Mouse (Mus musculus): ENCODE data around the gene Adamts16.
"Not testable (repeated sequence)": the region's sequence is repeated elsewhere in the genome, so short reads cannot be mapped to it uniquely, and the experiment has no call there.

Adamts16 gene

DNA sequence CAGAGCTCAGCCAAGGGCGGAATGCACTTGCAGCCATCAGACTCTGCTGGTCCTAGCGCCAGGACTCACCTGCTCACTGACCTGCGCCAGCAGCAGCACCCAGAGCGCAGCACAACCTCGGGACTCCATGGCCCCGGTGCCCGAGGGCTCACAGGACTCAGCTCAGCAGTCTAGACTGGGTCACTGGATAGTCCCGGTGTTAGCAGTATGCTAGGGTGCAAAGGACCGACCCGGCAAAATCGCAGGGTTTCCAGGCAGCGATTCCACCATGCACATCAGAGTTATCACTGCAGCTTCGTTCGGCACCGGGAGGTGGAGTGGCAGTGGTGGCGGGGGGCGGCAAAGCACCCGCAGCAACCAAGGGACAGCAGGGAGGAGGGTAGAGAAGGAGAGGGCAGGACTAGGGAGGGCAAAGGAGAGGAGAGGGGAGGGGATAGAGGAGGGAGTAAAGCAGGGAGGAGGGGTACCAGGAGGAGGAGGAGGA, at the start of gene Adamts16:
TSS of gene Adamts16 (minus strand) at position 391 of the 484 bp plus-strand sequence.
- no peak for DNase-seq (ENCODE audit: inconsistent age in 2 of 2, low spot score in 1 of 2)

DNA sequence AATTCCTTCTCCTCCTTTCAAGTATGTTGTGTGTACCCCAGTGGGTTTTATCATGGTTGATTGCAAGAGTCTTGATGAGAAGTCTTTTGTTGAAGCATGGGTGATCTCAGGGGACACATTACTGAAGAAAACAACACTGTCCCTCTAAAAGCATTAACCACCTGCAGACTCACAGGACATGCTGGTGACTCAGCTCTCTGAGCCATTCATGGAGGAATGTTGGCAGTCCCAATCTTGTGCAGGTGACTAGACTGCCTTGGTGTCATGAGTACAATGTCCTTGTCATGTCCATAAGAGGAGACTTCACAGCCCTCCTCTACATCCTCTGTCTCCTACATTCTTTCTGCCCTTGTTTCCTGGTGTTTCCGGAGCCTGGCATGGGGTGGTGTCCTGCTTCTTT, 45.5 kb upstream of the Adamts16 start:
- DNase-seq (ENCODE audit: inconsistent age in 2 of 2, low spot score in 1 of 2): no peak

DNA sequence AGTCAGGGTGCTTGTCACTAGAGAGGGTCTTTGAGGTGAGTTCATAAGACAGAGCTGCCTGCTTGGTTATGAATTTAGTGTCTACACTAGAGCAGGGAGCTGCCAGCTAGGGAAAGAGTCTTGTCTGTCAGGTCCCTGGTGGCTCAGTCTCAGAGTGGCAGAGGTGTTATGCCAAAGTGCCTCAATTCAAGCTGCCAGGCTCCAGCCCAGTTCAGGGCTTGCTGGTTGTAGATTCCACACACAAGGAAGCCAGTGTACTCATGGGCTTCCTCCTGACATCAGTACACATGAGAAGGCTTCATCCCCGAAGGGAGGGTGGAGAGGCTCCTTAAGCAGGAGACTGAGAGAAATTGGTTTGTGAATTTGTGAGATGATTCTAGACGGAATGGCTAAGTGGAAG, 43.4 kb upstream of the Adamts16 start:
- DNase-seq (ENCODE audit: inconsistent age in 2 of 2, low spot score in 1 of 2): no peak

DNA sequence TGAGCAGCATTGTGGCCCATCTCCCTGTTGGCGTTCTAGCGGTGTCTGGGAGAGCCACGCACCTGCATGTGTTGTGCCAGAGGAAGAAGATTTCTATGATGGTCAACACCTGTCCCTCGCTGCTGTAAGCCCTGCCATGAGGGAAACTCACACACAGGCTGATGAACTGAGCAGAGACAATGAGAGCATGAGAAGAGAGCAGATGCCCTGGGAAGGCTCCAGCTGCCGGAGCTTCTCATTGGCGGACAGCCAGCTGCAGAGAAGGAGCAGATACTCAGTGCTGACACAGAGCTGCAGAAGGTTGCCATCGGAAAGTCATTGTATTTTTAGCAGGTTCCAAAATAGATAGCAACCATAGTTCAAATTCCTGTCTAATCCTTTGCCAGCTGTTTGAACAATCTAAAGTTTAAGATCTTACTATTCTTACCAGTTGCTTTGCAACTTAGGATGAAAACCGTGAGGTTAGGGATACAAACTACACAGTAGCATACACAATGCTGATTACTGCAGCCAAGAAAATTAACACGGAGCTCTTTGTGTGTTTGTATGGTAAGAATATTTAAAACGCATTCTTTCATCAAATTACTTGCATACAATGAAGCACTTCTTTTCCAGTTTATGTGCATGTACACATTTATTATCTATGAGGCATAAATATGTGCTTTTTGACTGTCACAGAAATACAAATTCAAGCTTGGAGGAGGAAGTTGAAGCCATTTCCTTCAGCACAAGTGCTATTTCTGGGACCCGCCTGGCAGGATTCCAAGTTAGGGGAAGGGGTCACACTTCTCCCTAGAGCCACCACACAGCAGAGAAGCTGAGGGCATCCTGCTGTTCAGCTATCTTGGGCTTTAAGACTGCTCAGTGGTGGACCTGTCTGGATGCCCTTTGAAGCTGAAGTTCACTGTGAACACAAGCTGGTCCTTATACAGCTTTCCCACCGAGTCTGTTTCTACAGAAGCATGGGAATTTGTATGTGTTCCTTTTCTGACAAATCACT, 42.6 kb upstream of the Adamts16 start:
- DNase-seq (ENCODE audit: inconsistent age in 2 of 2, low spot score in 1 of 2): peak; percentile 24 to 54

DNA sequence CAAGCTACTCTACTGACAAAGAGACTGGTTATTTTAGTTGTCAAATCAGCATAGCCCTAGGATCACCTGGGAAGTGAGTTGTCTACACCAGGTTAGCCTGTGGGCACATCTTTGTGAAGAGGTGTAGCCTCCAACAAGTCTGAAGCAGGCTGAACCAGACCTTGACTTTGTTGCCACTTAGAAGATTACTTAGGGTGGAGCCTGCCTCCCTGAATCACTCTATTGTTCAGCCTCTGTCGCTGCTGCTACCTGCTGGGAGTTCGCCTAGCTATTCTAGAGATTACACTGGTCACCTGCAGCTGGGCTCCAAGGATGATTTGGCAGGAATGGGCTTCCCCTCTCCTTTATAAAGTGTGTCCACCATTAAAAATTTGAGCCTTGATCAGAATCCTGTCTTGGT, 38.4 kb upstream of the Adamts16 start:
- not testable (repeated sequence) for DNase-seq (ENCODE audit: inconsistent age in 2 of 2, low spot score in 1 of 2)

DNA sequence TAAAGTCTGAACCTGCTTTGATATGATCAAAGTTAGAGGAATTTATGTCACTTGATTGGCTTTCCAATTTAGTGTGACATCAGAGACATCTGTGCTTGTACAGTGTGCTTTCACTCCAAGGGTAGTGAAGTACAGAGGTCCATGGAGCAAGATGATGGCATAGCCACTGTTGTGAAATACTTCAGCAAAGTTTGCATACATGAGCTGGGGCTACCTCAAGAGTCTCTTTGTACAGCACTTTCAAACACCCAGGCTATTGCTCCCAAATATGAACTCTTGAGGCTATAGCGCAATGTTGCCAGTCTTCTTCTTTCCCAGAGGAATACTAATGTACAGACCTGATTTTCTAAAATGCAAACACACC, 35.9 kb upstream of the Adamts16 start:
- no peak for DNase-seq (ENCODE audit: inconsistent age in 2 of 2, low spot score in 1 of 2)

DNA sequence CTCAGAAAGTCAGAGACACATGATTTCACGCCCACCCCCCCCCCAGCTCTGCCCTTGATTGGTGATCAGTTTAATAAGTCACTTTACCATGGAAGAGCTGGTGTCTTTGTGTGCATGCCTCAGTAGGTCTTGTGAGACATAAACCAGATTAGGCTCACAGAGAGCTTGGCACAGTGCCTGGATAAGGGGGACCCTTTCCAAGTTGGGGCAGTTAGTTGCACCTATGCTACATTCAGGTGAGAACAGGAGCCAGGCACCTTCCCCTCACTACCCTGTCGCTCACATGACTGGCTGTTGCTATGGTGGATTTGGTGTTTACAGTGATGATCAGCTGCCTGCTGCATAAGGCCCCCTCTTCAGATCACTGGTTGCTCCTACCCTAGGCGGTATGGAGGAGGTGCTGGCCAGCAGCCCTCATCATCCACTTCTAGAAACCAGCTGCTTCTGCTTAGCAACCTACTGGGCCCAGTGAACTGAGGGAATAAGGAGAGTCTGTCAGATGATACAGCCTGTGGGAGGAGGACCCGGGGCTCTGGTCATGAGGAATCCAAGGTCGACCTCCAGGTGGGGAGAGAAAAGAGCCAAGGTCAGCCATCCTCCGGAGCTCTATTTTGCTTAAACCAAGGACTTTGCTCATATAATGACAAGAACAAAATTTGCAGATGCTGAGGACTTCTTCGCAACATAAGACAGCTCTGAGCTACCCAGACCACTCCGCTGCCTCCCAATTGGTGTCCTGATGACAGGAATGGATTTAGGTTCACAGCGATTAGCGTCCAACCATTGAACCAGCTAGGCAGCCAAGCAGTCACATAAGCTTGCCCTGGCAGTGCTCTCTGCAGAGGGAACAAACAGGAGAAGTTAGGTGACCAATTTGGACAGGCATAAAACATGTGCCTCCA, 35.3 kb upstream of the Adamts16 start:
- no peak for DNase-seq (ENCODE audit: inconsistent age in 2 of 2, low spot score in 1 of 2)

DNA sequence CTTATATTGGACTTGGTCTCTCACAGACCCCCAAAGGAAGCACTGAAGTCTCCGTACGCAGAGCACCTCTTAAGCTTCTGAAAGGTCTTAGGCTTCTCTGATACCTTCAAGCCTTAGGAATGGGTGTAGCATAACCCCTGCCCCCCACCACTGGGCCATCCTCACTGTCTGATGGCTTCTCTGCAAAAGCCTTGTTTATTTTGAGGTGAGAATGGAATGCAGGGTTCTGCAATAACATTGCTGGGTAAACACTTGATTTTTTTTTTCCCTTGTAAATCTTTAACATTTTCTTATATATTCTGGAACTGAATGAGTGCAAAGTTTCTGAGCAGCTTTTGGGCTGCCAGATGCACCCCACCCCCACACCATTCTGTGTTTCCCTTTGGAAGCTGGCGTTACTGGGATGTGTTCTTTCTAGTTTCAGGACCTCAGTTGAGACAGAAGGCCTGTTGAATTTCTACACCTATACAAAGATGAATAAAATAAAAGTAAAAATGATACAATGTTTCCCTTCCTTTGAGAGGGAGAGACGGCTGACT, 33.9 kb upstream of the Adamts16 start:
- no peak for DNase-seq (ENCODE audit: inconsistent age in 2 of 2, low spot score in 1 of 2)

DNA sequence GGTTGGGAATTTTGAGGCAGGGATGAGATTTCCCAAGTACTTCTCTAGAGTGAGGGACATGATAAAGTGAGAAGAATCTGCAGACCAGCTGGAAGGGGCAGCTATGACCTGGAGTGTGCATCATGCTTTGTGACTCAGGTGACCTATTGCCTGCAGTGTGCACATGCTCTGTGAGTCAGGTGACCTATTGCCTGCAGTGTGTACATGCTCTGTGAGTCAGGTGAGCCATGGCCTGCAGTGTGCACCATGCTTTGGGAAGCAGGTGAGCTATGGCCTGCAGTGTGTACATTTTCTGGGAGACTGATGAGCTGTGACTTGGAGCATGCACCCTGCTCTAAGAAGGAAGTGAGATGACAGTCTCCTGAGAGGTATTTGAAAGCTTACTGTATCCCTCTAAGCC, 33.1 kb upstream of the Adamts16 start:
- DNase-seq (ENCODE audit: inconsistent age in 2 of 2, low spot score in 1 of 2): no peak

DNA sequence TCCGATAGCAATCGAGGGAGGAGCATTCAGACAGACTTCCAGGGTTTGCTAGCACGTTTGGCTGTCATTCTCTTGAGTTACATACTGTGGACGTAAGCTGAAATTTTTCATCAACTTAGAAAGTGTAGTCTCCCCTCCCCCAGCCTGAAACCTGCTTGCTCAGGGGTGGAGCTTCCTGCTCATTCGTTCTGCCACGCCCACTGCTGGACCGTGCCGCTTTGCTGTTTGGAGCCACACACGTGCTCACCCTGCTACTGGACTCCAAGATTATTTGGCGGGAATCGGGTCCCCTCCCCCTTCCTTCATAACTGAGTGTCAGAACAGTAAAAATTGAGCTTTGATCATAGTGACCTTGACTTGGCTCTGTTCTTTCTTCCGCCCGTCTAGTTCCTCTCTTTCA, 32.2 kb upstream of the Adamts16 start:
- DNase-seq (ENCODE audit: inconsistent age in 2 of 2, low spot score in 1 of 2): peak in 1 of 2 experiments; percentile 28

DNA sequence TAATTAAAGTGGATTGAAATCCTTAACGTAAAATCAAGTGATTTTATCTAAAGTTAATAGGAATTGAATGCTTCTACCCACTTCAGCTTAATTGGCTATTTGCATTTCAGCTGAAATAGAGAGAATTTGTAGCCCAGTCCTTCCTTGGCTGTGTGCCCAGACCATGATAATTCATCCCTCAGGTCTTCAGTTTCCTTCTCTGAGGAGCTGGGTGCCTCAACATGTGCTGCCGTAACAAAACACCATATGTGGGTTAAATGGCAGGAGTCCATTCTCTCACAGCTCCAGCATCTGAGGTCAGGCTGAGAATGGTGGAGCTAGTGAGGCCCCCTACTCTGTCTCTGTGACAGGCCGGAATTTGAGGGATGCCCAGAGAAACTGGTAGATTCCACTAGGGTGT, 29.4 kb upstream of the Adamts16 start:
- DNase-seq (ENCODE audit: inconsistent age in 2 of 2, low spot score in 1 of 2): no peak

DNA sequence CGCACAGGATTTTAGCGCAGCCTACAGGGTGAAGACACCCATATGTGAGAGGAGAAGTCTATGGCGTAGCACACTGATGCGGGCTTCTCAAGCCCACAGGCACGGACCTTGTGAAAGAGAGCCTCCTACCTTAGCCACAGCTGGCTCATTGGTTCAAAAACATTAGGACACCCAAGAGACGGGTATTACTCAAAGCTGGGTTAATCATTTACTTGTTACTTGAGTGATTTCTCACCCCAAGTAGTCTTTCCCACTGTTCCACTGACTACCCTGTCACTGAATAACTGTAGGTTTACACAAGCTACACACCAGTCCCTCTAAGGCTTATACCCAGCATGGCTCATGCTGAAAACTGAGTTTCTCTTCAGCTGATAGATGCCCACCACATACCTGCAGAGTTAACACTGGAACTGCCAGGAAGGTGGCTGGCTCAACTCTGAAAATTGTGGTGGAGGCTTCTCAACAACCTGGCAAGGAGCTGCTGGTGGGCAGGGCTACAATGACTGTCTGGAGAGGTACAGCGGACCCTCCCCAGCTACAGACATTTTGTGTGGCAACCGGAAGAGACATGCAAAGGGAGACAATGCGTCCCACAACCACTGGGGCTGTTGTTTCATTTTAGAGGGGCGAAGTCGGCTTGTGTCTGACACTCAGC, 25.5 kb upstream of the Adamts16 start:
- DNase-seq (ENCODE audit: inconsistent age in 2 of 2, low spot score in 1 of 2): no peak

DNA sequence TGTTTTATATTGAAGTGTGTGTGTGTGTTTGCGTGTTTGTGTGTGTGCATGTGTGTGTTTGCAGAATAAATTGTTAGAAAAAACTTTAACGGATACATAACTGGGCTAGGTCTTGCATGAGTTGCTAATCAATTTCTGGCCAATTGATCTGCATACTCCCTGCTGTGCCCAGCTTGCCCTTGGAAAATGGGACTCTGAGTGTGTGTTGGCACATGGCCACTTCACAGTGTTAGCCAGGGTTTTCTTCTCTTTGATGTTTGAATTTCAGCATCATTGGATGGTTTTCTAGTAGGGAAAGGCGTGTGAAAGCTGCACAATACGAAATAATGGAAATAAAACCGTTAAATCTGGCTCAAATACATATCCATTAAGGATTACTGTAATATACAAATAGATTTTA, 24.3 kb upstream of the Adamts16 start:
- no peak for DNase-seq (ENCODE audit: inconsistent age in 2 of 2, low spot score in 1 of 2)

DNA sequence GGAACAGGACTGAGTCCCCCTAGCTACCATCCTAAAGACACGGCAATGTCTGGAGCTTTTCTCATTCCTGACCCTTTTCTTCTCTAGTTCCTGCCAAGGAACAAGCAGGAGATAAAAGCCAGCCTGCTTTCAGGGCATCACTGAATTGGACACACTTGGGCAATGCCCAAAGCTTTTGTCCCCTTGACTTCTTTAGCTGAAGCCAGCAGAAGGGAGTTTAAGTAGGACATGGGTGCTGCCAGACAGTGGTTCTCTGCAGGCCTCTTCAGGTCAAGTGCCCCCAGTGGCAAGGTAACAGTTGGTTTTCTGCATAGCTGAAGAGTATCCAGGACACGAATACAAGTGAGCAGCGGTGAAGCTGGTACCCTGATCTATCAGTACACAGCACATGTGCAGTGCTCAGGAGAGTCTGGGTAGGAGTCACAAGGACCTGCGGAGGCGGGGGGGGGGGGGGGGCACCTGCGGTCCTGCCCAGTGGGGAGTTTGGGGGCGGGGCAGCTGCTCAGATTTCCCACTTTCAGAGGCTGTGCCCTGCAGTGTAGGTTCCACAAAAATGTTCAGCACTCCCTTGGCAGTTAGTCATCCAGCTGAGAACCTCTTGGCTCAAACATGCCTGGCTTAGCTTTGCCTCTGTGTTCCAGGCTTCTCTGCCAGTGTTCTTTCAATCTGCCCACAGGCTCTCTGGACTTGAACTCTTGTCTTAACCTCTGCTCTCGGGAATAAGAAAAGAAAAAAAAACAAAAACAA, 20.7 kb upstream of the Adamts16 start:
- DNase-seq (ENCODE audit: inconsistent age in 2 of 2, low spot score in 1 of 2): no peak

DNA sequence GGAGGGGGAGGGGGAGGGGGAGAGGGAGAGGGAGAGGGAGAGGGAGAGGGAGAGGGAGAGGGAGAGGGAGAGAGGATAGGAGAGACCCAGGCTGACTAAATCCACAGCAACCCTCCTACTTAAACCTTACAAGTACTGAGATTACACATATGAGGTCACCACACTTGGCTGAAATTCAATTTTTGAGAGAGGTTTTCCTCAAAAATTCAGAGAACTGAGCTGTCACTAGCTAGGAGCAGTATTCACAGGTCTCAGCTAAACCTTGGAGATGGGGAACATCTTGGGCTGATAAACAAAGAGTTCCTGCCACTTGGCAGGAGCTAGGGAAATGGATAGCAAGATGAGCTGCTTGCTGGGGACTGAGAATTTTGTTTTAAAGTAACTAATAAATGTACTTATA, 12.0 kb upstream of the Adamts16 start:
- no peak for DNase-seq (ENCODE audit: inconsistent age in 2 of 2, low spot score in 1 of 2)

DNA sequence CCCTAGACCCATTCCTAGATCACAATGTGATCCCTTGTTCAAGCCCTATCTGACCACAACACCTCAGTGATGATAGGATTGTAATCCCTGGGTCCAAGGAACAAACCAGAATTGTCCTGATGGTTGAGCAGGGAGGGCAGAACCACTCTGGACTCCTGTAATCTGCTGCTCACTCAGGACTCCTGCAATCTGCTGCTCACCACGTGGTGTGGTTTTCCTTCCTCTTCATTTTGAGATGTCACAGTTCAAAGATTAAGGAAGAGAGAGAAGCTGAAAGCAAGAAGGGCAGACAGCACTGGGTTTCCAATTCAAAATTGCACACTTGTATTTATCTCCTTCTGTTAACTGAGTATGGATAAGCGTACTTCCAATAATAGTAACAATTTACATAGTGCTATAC, 5.3 kb upstream of the Adamts16 start:
- no peak for DNase-seq (ENCODE audit: inconsistent age in 2 of 2, low spot score in 1 of 2)

DNA sequence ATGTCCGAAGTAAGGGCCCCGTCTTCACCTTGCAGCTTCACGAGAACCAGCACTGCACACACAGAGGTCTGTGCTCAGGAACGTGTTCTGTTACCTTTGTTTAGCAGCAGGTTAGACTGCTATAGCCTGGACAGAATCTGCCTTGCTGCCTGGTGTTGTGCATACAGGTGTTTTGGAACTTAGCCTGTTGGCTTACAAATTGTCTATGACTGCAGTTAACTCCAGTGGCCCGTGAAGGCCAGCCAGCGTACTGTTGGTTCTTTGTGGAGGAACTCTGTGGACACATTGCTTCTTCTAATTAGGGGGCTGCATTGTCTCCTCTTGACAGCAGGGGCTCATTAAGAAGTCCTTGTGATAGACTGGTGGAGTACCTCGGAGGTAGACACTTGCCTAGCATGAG, 3.9 kb upstream of the Adamts16 start:
- DNase-seq (ENCODE audit: inconsistent age in 2 of 2, low spot score in 1 of 2): no peak

DNA sequence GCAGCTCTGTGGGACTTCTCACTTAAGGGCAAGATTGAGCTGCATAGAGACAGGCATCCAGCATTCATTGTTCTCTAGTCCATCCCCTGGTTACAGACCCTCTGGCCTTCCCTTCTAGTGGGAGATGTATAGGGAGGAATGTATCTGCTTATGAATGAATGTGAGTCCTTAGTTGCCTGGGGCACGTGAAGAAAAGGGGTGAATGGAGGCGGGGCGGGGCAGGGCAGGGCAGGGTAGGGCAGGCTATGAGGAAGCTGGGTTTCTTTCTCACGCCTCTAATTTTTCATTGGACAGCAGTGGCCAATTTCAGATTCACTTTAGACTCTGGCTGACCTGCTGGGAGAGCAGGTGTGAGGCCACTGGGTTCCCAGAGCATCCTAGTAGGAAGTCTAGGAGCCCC, 515 bp upstream of the Adamts16 start:
- no peak for DNase-seq (ENCODE audit: inconsistent age in 2 of 2, low spot score in 1 of 2)

DNA sequence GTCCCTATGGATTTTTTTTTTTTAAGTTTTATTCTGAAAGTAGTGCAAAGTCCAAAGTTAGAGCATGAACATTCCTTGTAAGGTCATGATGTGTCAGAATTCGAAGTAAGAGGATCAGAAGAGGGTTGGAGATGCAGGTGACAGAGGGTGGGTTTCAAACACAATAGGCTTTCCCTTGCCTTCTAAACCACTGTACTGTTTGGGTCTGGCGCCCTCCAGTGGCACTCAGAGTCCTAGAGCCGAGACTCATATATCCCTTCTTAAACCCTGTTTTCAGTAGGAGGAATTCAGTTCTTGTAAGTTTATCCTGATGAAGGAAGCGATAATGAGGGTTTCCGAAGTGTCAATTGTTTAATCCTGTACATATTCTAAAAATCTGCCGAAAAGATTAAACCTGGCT, 1.4 kb downstream of the Adamts16 start:
- DNase-seq (ENCODE audit: inconsistent age in 2 of 2, low spot score in 1 of 2): peak; percentile 35 to 82

DNA sequence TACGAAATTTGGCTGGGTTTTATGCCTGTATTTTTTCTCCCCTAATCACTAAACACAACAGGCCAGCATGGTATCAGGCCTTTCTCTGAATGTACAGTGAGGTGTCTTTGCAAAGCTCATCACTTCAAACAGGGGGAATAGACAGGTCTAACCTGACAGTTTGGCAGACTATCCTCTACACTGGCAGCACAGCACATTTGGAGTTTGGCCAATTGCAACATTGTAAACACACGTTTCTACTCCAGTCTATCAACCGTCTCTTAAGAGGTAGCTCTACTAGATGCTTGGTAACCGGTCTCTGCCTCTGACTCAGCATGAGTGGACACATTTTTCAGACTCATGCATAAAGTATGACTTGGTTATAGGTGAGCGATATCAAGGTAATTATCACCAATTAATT, 4.0 kb downstream of the Adamts16 start:
- DNase-seq (ENCODE audit: inconsistent age in 2 of 2, low spot score in 1 of 2): no peak

Data from adrenal gland, adult (tissue).